Mouse (Mus musculus) heart, embryonic 13.5 days (tissue): ENCODE measurements at regions not wholly inside any gene's neighbourhood (a gene's known extent, or its start where the extent isn't known, plus 50 kb on each side); places are given as distances from the start of the nearest gene placed in this dataset.

Source experiments
- ATAC-seq: fragments of 200-750 bp; cut with Nextera tagmentation; 2 replicates; pipeline ENCODE4 v1.8.0; 2017; ENCODE audit warnings: moderate TSS enrichment; ENCODE audit not compliant: insufficient number of reproducible peaks, low FRiP score, low TSS enrichment; ENCODE audit errors: extremely low read depth
- H3K27ac ChIP-seq: fragments of 300-500 bp; sonication (generic); replicated peaks from 2 replicates; pipeline ENCODE4 v1.5.1; 2015; ENCODE audit warnings: moderate library complexity, mild to moderate bottlenecking, inconsistent platforms
- H3K27me3 ChIP-seq: fragments of 300-500 bp; sonication (generic); replicated peaks from 2 replicates; pipeline ENCODE4 v1.6.1; 2015; ENCODE audit warnings: mild to moderate bottlenecking, inconsistent platforms
- H3K36me3 ChIP-seq: fragments of 300-500 bp; sonication (generic); 2 replicates; pipeline ENCODE4 v1.6.1; 2015; ENCODE audit warnings: mild to moderate bottlenecking, inconsistent platforms
- H3K4me1 ChIP-seq: fragments of 300-500 bp; sonication (generic); 2 replicates; pipeline ENCODE4 v1.6.1; 2015; ENCODE audit warnings: inconsistent platforms
- H3K4me2 ChIP-seq: fragments of 300-500 bp; sonication (generic); 2 replicates; pipeline ENCODE4 v1.6.1; 2015; ENCODE audit warnings: inconsistent platforms, mild to moderate bottlenecking, moderate library complexity
- H3K4me3 ChIP-seq: fragments of 300-500 bp; sonication (generic); 2 replicates; pipeline ENCODE4 v1.5.1; 2015; ENCODE audit warnings: moderate library complexity, mild to moderate bottlenecking, inconsistent platforms
- H3K9ac ChIP-seq: fragments of 300-500 bp; sonication (generic); 2 replicates; pipeline ENCODE4 v1.6.1; 2015; ENCODE audit warnings: inconsistent platforms, mild to moderate bottlenecking, moderate library complexity
- H3K9me3 ChIP-seq: fragments of 300-500 bp; sonication (generic); 2 replicates; pipeline ENCODE4 v1.6.1; 2016; ENCODE audit warnings: inconsistent platforms
- WGBS: fragments of 180-500 bp; shearing (Covaris S2); methylation state at CpG from one replicate; pipeline ENCODE4 v1.1.7; 2015; ENCODE audit warnings: mixed read lengths; 5-methylcytosine and 5-hydroxymethylcytosine counted together

GRCm38 (mm10) chr1:166793052-166793716 is 111.5 kb upstream of the Fmo9 start:
- no peak overlapping the region for H3K4me3 ChIP-seq
- no peak overlapping the region for H3K27ac ChIP-seq
- 67% methylated on average over 6 of the region's 6 CpGs for WGBS

DNA sequence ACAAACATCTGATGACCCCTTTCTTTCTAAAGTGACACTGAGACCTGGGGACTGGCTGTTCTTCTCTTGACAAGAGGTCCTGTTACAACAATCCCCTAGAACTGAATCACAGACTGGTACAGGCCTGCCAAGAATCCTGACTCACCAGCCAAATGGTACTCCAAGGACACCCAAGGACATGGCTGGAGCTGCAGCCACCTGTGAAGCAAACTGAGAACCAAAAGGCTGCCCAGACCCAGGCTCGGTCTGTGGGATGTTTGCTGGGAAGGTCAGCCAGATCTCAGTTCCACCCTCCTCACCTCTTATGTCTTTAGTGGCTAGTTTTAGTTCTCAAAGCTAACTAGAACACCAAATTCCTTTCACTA is 112.1 kb upstream of the Fmo9 start:
- no peak for ATAC-seq
- peaks cover 9% of the 10 kb centered on the region; the same call in 1 of the 2 replicates for H3K4me1 ChIP-seq
- H3K4me3 ChIP-seq, result no peak overlapping the region
- no peaks in the 10 kb centered on the region for H3K36me3 ChIP-seq
- H3K9me3 ChIP-seq, result no peaks in the 10 kb centered on the region
- H3K4me2 ChIP-seq, result no peak overlapping the region
- WGBS, result 44% methylated on average over 1 of the region's 1 CpGs
- H3K9ac ChIP-seq, result no peak overlapping the region
- no peak overlapping the region for H3K27ac ChIP-seq
- no peaks in the 10 kb centered on the region for H3K27me3 ChIP-seq

More at GRCm38 (mm10) chr1:166793052-166793716, 111.5 kb upstream of the Fmo9 start:
- Histone ChIP-seq H3K9me3 (no peaks in the 10 kb centered on the region), H3K4me1 (peaks cover 9% of the 10 kb centered on the region; the same call in 1 of the 2 replicates), H3K27me3 (no peaks in the 10 kb centered on the region), H3K4me2 (no peak overlapping the region), H3K9ac (no peak overlapping the region), H3K36me3 (no peaks in the 10 kb centered on the region)
- ATAC-seq, result no peak

GRCm38 (mm10) chr1:166794622-166795244 is 113.1 kb upstream of the Fmo9 start:
- no peak for ATAC-seq
- no peak overlapping the region for H3K4me2 ChIP-seq
- WGBS, result 55% methylated on average over 14 of the region's 14 CpGs
- H3K27me3 ChIP-seq, result no peaks in the 10 kb centered on the region
- H3K9me3 ChIP-seq, result no peaks in the 10 kb centered on the region
- H3K4me3 ChIP-seq, result no peak overlapping the region
- no peak overlapping the region for H3K27ac ChIP-seq
- no peaks in the 10 kb centered on the region for H3K36me3 ChIP-seq
- peaks cover 9% of the 10 kb centered on the region; the same call in 1 of the 2 replicates for H3K4me1 ChIP-seq
- no peak overlapping the region for H3K9ac ChIP-seq

GRCm38 (mm10) chr1:166795613-166796012 is 114.0 kb upstream of the Fmo9 start:
- H3K27ac ChIP-seq, result no peak overlapping the region
- WGBS, result 68% methylated on average over 4 of the region's 4 CpGs
- no peak overlapping the region for H3K9ac ChIP-seq
- no peak overlapping the region for H3K4me2 ChIP-seq
- H3K9me3 ChIP-seq, result no peaks in the 10 kb centered on the region
- H3K4me3 ChIP-seq, result no peak overlapping the region
- no peak for ATAC-seq
- peaks cover 9% of the 10 kb centered on the region; the same call in 1 of the 2 replicates for H3K4me1 ChIP-seq
- H3K27me3 ChIP-seq, result no peaks in the 10 kb centered on the region
- H3K36me3 ChIP-seq, result no peaks in the 10 kb centered on the region

DNA sequence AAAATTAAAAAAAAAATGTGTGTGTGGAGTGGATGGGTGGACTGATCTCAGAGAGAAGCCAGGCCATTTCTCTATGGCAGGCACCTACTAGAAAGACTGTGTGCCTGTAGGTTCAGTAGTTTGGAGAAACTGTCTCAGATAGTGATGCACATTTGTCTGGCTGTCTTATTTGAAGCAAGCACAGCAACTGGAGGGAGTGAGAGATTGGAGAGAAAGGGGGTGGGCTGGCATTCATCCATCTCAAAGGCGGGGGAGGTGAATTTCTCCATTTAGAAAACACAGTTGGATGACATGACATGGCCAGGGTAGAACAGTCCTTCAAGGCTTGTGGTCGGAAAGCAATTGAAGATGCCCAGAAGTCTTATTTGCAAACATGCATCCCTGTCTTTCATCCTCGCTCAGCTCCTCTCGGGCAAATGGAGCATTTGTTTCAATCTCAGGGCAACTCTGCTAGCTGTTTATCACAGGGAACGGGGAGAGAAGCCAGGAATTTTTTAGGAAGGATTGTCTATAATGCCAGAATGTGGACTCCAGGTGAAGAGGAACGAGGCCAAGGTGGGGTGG is 114.8 kb upstream of the Fmo9 start:
- H3K27ac ChIP-seq, result no peak overlapping the region
- 55% methylated on average over 6 of the region's 6 CpGs for WGBS
- no peak for ATAC-seq
- H3K4me3 ChIP-seq, result no peak overlapping the region
- no peaks in the 10 kb centered on the region for H3K36me3 ChIP-seq
- no peak overlapping the region for H3K9ac ChIP-seq
- H3K27me3 ChIP-seq, result no peaks in the 10 kb centered on the region
- no peak overlapping the region for H3K4me2 ChIP-seq
- H3K4me1 ChIP-seq, result peaks cover 9% of the 10 kb centered on the region; the same call in 1 of the 2 replicates
- no peaks in the 10 kb centered on the region for H3K9me3 ChIP-seq

- H3K4me3 ChIP-seq, result no peak overlapping the region
- no peaks in the 10 kb centered on the region for H3K9me3 ChIP-seq
- no peak overlapping the region for H3K27ac ChIP-seq
- H3K9ac ChIP-seq, result no peak overlapping the region
- 61% methylated on average over 4 of the region's 4 CpGs for WGBS
- H3K27me3 ChIP-seq, result no peaks in the 10 kb centered on the region
- ATAC-seq, result no peak
- H3K4me2 ChIP-seq, result no peak overlapping the region
- H3K36me3 ChIP-seq, result no peaks in the 10 kb centered on the region
- H3K4me1 ChIP-seq, result peaks cover 9% of the 10 kb centered on the region; the same call in 1 of the 2 replicates
Measured at GRCm38 (mm10) chr1:166796931-166797330, 115.3 kb upstream of the Fmo9 start.

DNA sequence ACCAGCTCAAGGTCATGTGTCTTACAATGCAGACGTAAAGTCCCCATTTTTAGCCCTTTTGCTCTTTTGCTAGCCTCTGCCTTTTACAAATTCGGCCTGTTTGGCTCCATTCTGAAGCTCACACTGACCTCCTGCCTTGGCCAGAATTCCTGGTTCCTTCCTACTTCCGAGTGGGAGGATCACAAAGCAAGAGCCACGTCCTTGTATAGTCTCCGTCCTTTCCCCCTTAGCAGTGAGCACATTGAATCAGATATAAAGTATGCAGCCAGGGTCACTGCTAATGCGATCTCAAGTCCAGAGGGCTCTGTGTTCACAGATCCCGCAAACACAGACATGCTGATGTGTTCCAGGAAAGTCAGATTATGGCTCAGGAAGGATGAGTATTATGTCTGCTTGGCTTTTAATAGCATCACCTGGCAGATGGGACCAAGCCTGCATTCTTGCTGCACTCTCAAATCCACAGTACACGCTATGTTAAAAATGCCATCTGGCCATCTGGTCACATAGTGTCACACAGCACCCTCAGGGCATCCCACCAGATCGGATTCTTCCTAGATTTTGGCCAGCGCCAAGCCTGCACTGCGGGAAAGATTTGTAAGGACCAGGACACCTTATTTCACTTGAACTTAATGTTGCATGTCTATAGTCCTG is 119.4 kb upstream of the Fmo9 start:
- Histone ChIP-seq H3K4me1 (peaks cover 9% of the 10 kb centered on the region; the same call in 1 of the 2 replicates), H3K36me3 (no peaks in the 10 kb centered on the region), H3K9ac (no peak overlapping the region), H3K27me3 (no peaks in the 10 kb centered on the region), H3K4me3 (no peak overlapping the region), H3K4me2 (no peak overlapping the region), H3K27ac (no peak overlapping the region), H3K9me3 (no peaks in the 10 kb centered on the region)
- no peak for ATAC-seq
- WGBS, result 64% methylated on average over 11 of the region's 11 CpGs

DNA sequence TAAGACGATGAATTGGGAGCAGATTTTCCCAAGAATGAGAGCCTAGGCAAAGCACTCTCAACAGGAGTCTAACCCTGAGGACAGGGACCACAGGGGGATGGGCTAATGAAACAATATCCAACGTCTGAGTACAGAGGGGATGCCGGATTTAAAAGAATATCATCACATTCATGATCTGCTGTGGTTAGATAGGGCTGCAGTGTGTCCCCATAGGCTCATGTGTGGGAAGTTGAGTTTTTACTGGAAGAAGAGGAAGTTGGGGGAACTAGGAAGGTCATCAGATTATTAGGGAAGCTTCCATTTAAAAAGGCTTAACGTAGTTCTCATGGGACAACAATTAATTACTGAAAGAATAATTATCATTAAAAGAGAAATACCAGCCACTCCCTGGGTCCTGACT is 120.3 kb upstream of the Fmo9 start:
- Histone ChIP-seq H3K9ac (no peak overlapping the region), H3K36me3 (no peaks in the 10 kb centered on the region), H3K4me2 (no peak overlapping the region), H3K27me3 (no peaks in the 10 kb centered on the region), H3K4me3 (no peak overlapping the region), H3K4me1 (0 out of 2 replicates have a peak, but pooled peaks cover 3% of the 10 kb centered on the region), H3K9me3 (no peaks in the 10 kb centered on the region), H3K27ac (no peak overlapping the region)
- no peak for ATAC-seq
- 44% methylated on average over 4 of the region's 4 CpGs for WGBS

GRCm38 (mm10) chr1:166803928-166804327 is 122.3 kb upstream of the Fmo9 start:
- 50% methylated on average over 2 of the region's 2 CpGs for WGBS
- no peaks in the 10 kb centered on the region for H3K36me3 ChIP-seq
- no peak overlapping the region for H3K9ac ChIP-seq
- no peak for ATAC-seq
- no peak overlapping the region for H3K4me3 ChIP-seq
- H3K9me3 ChIP-seq, result no peaks in the 10 kb centered on the region
- H3K4me1 ChIP-seq, result no peaks in the 10 kb centered on the region
- H3K27ac ChIP-seq, result no peak overlapping the region
- H3K27me3 ChIP-seq, result no peaks in the 10 kb centered on the region
- no peak overlapping the region for H3K4me2 ChIP-seq

- Histone ChIP-seq H3K4me1 (no peaks in the 10 kb centered on the region), H3K9ac (no peak overlapping the region), H3K36me3 (no peaks in the 10 kb centered on the region), H3K9me3 (no peaks in the 10 kb centered on the region), H3K27ac (no peak overlapping the region), H3K4me3 (no peak overlapping the region), H3K4me2 (no peak overlapping the region), H3K27me3 (no peaks in the 10 kb centered on the region)
- no peak for ATAC-seq
- WGBS, result 57% methylated on average over 1 of the region's 1 CpGs
Measured at GRCm38 (mm10) chr1:166804333-166804732, 122.7 kb upstream of the Fmo9 start.

DNA sequence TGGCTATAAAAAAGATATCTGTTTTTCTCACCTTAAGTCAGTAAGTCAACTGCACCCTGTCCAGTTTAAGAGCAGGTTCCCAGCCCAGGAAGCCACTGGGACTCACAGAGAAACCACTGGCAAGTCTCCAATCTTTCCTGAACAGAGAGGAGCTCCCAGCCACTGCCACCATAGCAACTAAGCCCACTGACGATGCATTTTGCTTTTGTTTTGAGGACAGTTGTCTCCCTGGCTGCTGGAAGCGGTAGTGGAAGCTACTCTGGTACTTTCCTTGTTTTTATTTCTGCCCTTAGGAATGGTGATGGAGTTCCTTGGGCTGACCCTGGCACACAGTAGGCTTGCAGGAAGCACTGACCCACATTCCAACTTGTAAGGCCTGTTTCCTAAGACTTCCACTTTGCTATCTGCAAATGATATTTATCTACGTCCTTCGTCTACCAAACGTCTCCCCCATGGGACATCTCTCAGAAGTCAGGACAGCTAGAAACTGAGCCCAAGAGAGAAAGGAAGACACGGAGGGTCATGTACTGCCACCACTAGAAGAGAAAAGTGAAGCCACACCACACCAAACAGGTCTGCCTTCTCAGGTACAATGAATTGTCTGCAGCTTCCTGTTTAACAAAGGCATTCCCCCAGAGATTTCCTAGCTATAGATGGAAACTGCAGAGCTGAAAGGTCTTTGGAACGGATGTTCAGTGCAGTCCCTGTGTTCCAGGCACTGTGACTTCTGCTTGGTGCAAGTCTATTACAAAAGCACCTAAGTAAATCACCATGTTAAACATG is 125.7 kb upstream of the Fmo9 start:
- Histone ChIP-seq H3K27ac (no peak overlapping the region), H3K9ac (no peak overlapping the region), H3K4me3 (no peak overlapping the region), H3K4me2 (no peak overlapping the region), H3K27me3 (no peaks in the 10 kb centered on the region), H3K9me3 (no peaks in the 10 kb centered on the region), H3K4me1 (peaks cover 9% of the 10 kb centered on the region; the same call in 1 of the 2 replicates), H3K36me3 (no peaks in the 10 kb centered on the region)
- no peak for ATAC-seq
- WGBS, result 51% methylated on average over 7 of the region's 7 CpGs
